ENCODE assay signal across 23 mouse cellular contexts in genomic region chr5:86100621-86101020, GRCm38 (mm10). TPM values are rescaled to one million over a fixed set of nuclear protein-coding genes. Genes with fewer than 3 reads are reported as not detected.
A peak's percentile ranks its signal among the peaks of the same experiment; 100 is the strongest.
DNase-seq lines count a peak whose midpoint lies in the region; ATAC-seq and TF ChIP-seq lines count a peak whose summit lies in the region.
"Had no signal": no experiment of that assay in that cellular context is flagged by ENCODE, and none has a peak within 500 bp of the region (broad histone marks: within the 10 kb centered on the region; RNA-seq: fewer than 3 reads in every experiment).

No protein-coding gene starts in this region.

- no peak for TF ChIP-seq POLR2A in bone marrow macrophage, adult 2 months (IDR thresholded peaks at IDR 0.05; ENCODE audit: borderline replicate concordance, low read depth, low read length)

- H3K27me3 ChIP-seq in megakaryocyte, embryonic 14.5 days (replicated peaks): no peaks in the 10 kb centered on the region
- no peaks in the 10 kb centered on the region for H3K27me3 ChIP-seq in intestine, embryonic 15.5 days (replicated peaks)
- H3K27me3 ChIP-seq: forebrain, embryonic 13.5 days; heart, embryonic 13.5 days; hindbrain, embryonic 15.5 days; Patski had no signal

- H3K27ac ChIP-seq in bone marrow macrophage, adult 2 months (ENCODE audit: insufficient read depth, low read depth, low read length): peak overlapping the region; percentile 85
- no peak overlapping the region for H3K27ac ChIP-seq in intestine, embryonic 15.5 days
- H3K27ac ChIP-seq: embryonic facial prominence, embryonic 10.5 days; forebrain, embryonic 13.5 days; heart, embryonic 13.5 days; hindbrain, embryonic 15.5 days had no signal

- H3K4me1 ChIP-seq in bone marrow macrophage, adult 2 months (ENCODE audit: control insufficient read depth, insufficient read depth, low read length): peaks cover 18% of the 10 kb centered on the region
- H3K4me1 ChIP-seq in megakaryocyte, embryonic 14.5 days: peaks cover 35% of the 10 kb centered on the region
- H3K4me1 ChIP-seq in intestine, embryonic 15.5 days (replicated peaks): no peaks in the 10 kb centered on the region
- H3K4me1 ChIP-seq: embryonic facial prominence, embryonic 10.5 days; forebrain, embryonic 13.5 days; hindbrain, embryonic 15.5 days had no signal

- 77% methylated on average over 3 of the region's 3 CpGs for WGBS in intestine, embryonic 15.5 days

- no peak overlapping the region for H3K9ac ChIP-seq in intestine, embryonic 15.5 days
- H3K9ac ChIP-seq: forebrain, embryonic 13.5 days; forebrain, postnatal 0 days; heart, embryonic 13.5 days; hindbrain, embryonic 15.5 days had no signal

- ATAC-seq in intestine, embryonic 15.5 days: no peak
- ATAC-seq: activated CD4-positive, CD25-positive, alpha-beta regulatory T cell, adult 4 months; forebrain, embryonic 13.5 days; forebrain, postnatal 0 days; intestine, embryonic 16.5 days; Patski had no signal

- no peak for TF ChIP-seq CTCF in bone marrow macrophage, adult 2 months (IDR thresholded peaks at IDR 0.05; ENCODE audit: low read depth, low read length)

- peaks cover 46% of the 10 kb centered on the region for H3K36me3 ChIP-seq in megakaryocyte, embryonic 14.5 days (replicated peaks; ENCODE audit: low read length)
- no peaks in the 10 kb centered on the region for H3K36me3 ChIP-seq in intestine, embryonic 15.5 days
- H3K36me3 ChIP-seq: embryonic facial prominence, embryonic 10.5 days had no signal

- peak; percentile 38 for DNase-seq in induced T-regulatory cell, adult 2 months (ENCODE audit: low read depth)
- DNase-seq in kidney, adult 9 months: no peak
- no peak for DNase-seq in c-Kit-positive CD71-positive TER-119-positive erythroid progenitor cells, embryonic 14.5 days (ENCODE audit: low spot score)
- DNase-seq in urinary bladder, postnatal 4 days (ENCODE audit: low spot score in 2 of 2): no peak
- DNase-seq: adrenal gland, postnatal 14 days; B cell, adult 2 months; cerebellum, adult 11-12 months; cerebellum, adult 9-10 months; cerebellum, postnatal 25 days; forebrain, postnatal 0 days; gastrocnemius, postnatal 14 days; heart, adult 11 months; heart, postnatal 36 days had no signal

- no peak overlapping the region for H3K4me2 ChIP-seq in intestine, embryonic 15.5 days (replicated peaks)
- H3K4me2 ChIP-seq: forebrain, embryonic 13.5 days; heart, embryonic 13.5 days; hindbrain, embryonic 15.5 days had no signal

- no peaks in the 10 kb centered on the region for H3K9me3 ChIP-seq in megakaryocyte, embryonic 14.5 days
- no peaks in the 10 kb centered on the region for H3K9me3 ChIP-seq in intestine, embryonic 15.5 days
- H3K9me3 ChIP-seq: embryonic facial prominence, embryonic 10.5 days; forebrain, embryonic 13.5 days; heart, embryonic 13.5 days; hindbrain, embryonic 15.5 days had no signal

- 0 out of 2 replicates have a peak overlapping the region, but pooled peaks have one; percentile 2 for H3K4me3 ChIP-seq in bone marrow macrophage, adult 2 months (ENCODE audit: insufficient read depth, low read length)
- H3K4me3 ChIP-seq in megakaryocyte, embryonic 14.5 days (replicated peaks): peak overlapping the region; percentile 46
- no peak overlapping the region for H3K4me3 ChIP-seq in intestine, embryonic 15.5 days (replicated peaks)
- H3K4me3 ChIP-seq: embryonic facial prominence, embryonic 10.5 days; forebrain, embryonic 13.5 days; heart, embryonic 13.5 days; hindbrain, embryonic 15.5 days had no signal

RNA-seq across cellular contexts. Expression of gene Stap1, which starts 29.1 kb away (rescaled TPM):
- 208 and 228 TPM in 2 replicates for polyA plus RNA-seq in bone marrow macrophage, adult 2 months (2012; ENCODE audit: insufficient read depth, insufficient read length, missing spikeins)
- polyA plus RNA-seq in megakaryocyte, embryonic 14.5 days (2012; ENCODE audit: insufficient read depth, low replicate concordance): 0.97 and 21.5 TPM in 2 replicates
- 0.59 and 0.61 TPM in 2 replicates for polyA plus RNA-seq in intestine, embryonic 15.5 days (2015; fragmentation: Nextera tagmentation; extraction: Ambion mirVana)
- polyA plus RNA-seq: embryonic facial prominence, embryonic 10.5 days; Patski had no signal

RNA-seq across cellular contexts. Expression of gene Cenpc1, which starts 35.2 kb away (rescaled TPM):
- polyA plus RNA-seq in bone marrow macrophage, adult 2 months (2012; ENCODE audit: insufficient read depth, insufficient read length, missing spikeins): 20.3 and 23.1 TPM in 2 replicates
- 1.7 TPM in 1 of 2 replicates, not detected in the other for polyA plus RNA-seq in megakaryocyte, embryonic 14.5 days (2012; ENCODE audit: insufficient read depth, low replicate concordance)
- polyA plus RNA-seq in intestine, embryonic 15.5 days (2015; fragmentation: Nextera tagmentation; extraction: Ambion mirVana): 26.5 and 28.7 TPM in 2 replicates
